Mouse (Mus musculus) kidney, postnatal 0 days (tissue): ENCODE measurements around the gene Fhl4. TPM values are rescaled to one million over a fixed set of nuclear protein-coding genes. Genes with fewer than 3 reads are reported as not detected.

Experiments
- ATAC-seq: fragments of 200-750 bp; cut with Nextera tagmentation; replicated peaks from 2 replicates; pipeline ENCODE4 v1.8.0; 2017; ENCODE audit warnings: low read depth, moderate number of reproducible peaks, moderate TSS enrichment, moderate library complexity; ENCODE audit not compliant: low FRiP score
- DNase-seq: peaks from one replicate; pipeline ENCODE4 v3.0.0-alpha.2; 2016; ENCODE audit warnings: low spot score
- H3K27ac ChIP-seq: fragments of 300-500 bp; sonication (generic); 2 replicates; pipeline ENCODE4 v1.5.1; 2014; ENCODE audit warnings: mild to moderate bottlenecking
- H3K27me3 ChIP-seq: fragments of 300-500 bp; sonication (generic); 2 replicates; pipeline ENCODE4 v1.6.1; 2014; ENCODE audit warnings: low read length, mixed read lengths; ENCODE audit not compliant: insufficient read depth
- H3K36me3 ChIP-seq: fragments of 300-500 bp; sonication (generic); 2 replicates; pipeline ENCODE4 v1.6.1; 2014; ENCODE audit warnings: low read length, mixed read lengths; ENCODE audit not compliant: insufficient read depth
- H3K4me1 ChIP-seq: fragments of 300-500 bp; sonication (generic); replicated peaks from 2 replicates; pipeline ENCODE4 v1.6.1; 2014; ENCODE audit warnings: antibody characterized with exemption, low read length, mixed read lengths; ENCODE audit not compliant: insufficient read depth
- H3K4me2 ChIP-seq: fragments of 300-500 bp; sonication (generic); 2 replicates; pipeline ENCODE4 v1.6.1; 2014; ENCODE audit warnings: mild to moderate bottlenecking, low read length, moderate library complexity, mixed read lengths
- H3K4me3 ChIP-seq: fragments of 300-500 bp; sonication (generic); replicated peaks from 2 replicates; pipeline ENCODE4 v1.5.1; 2014; ENCODE audit warnings: low read depth, low read length
- H3K9ac ChIP-seq: fragments of 300-500 bp; sonication (generic); 2 replicates; pipeline ENCODE4 v1.6.1; 2014; ENCODE audit warnings: low read depth, low read length
- H3K9me3 ChIP-seq: fragments of 300-500 bp; sonication (generic); replicated peaks from 2 replicates; pipeline ENCODE4 v1.6.1; 2016; ENCODE audit warnings: low read length, inconsistent platforms, mixed read lengths
- CTCF ChIP-seq: IDR thresholded peaks from 2 replicates; pipeline ENCODE4 v1.5.1; 2016; ENCODE audit warnings: antibody characterized with exemption, low read depth, mild to moderate bottlenecking, moderate library complexity
- WGBS: fragments of 180-500 bp; shearing (Covaris S2); extraction: QIAGEN DNeasy Blood & Tissue Kit; methylation state at CpG from one replicate; pipeline ENCODE4 v1.1.7; 2014; 5-methylcytosine and 5-hydroxymethylcytosine counted together
- polyA plus RNA-seq: library from polyadenylated mRNA; unstranded; fragments of >200 nt; fragmentation: Nextera tagmentation; extraction: Ambion mirVana; gene quantifications from 2 replicates; pipeline ENCODE4 v1.2.1, GENCODE M21; 2015

Fhl4 gene
- polyA plus RNA-seq, 1 experiment from 2014 or later = 0.89 TPM

- no peaks in the 10 kb centered on the region for H3K36me3 ChIP-seq
- no peaks in the 10 kb centered on the region for H3K27me3 ChIP-seq
- H3K27ac ChIP-seq = no peak overlapping the region
- TF ChIP-seq CTCF = no peak
- WGBS = 83% methylated on average over 2 of the region's 2 CpGs
- no peaks in the 10 kb centered on the region for H3K4me1 ChIP-seq
- H3K4me3 ChIP-seq = no peak overlapping the region
- no peak for ATAC-seq
- no peak overlapping the region for H3K4me2 ChIP-seq
- no peak for DNase-seq
- H3K9ac ChIP-seq = no peak overlapping the region
- H3K9me3 ChIP-seq = no peaks in the 10 kb centered on the region
Observed at GRCm38 (mm10) chr10:85054876-85055275, 47.4 kb downstream of the Fhl4 start.

GRCm38 (mm10) chr10:85052451-85052850 lies 49.8 kb downstream of the Fhl4 start:
- Histone ChIP-seq H3K27ac (no peak overlapping the region), H3K27me3 (no peaks in the 10 kb centered on the region), H3K9ac (no peak overlapping the region), H3K4me1 (no peaks in the 10 kb centered on the region), H3K4me3 (no peak overlapping the region), H3K9me3 (no peaks in the 10 kb centered on the region), H3K4me2 (no peak overlapping the region), H3K36me3 (no peaks in the 10 kb centered on the region)
- no peak for DNase-seq
- 16% methylated on average over 4 of the region's 4 CpGs for WGBS
- no peak for ATAC-seq
- no peak for TF ChIP-seq CTCF

- no peaks in the 10 kb centered on the region for H3K4me1 ChIP-seq
- TF ChIP-seq CTCF = no peak
- H3K9ac ChIP-seq = no peak overlapping the region
- no peaks in the 10 kb centered on the region for H3K36me3 ChIP-seq
- no peak overlapping the region for H3K4me3 ChIP-seq
- DNase-seq (no peak), ATAC-seq (no peak)
- WGBS = 57% methylated on average over 4 of the region's 4 CpGs
- H3K27ac ChIP-seq = no peak overlapping the region
- H3K27me3 ChIP-seq = no peaks in the 10 kb centered on the region
- H3K9me3 ChIP-seq = no peaks in the 10 kb centered on the region
- H3K4me2 ChIP-seq = no peak overlapping the region
Observed at GRCm38 (mm10) chr10:85050668-85051208, 51.6 kb downstream of the Fhl4 start.

GRCm38 (mm10) chr10:85048008-85048407 lies 54.3 kb downstream of the Fhl4 start:
- DNase-seq (no peak), ATAC-seq (no peak)
- Histone ChIP-seq H3K4me3 (no peak overlapping the region), H3K9ac (no peak overlapping the region), H3K27me3 (no peaks in the 10 kb centered on the region), H3K4me1 (no peaks in the 10 kb centered on the region), H3K4me2 (no peak overlapping the region), H3K36me3 (no peaks in the 10 kb centered on the region), H3K9me3 (no peaks in the 10 kb centered on the region), H3K27ac (no peak overlapping the region)
- no peak for TF ChIP-seq CTCF
- 92% methylated on average over 8 of the region's 8 CpGs for WGBS

GRCm38 (mm10) chr10:85046585-85046984 lies 55.7 kb downstream of the Fhl4 start:
- no peak for ATAC-seq
- H3K27me3 ChIP-seq = no peaks in the 10 kb centered on the region
- peak; percentile 61 for DNase-seq

More at GRCm38 (mm10) chr10:85046585-85046984, 55.7 kb downstream of the Fhl4 start:
- H3K9ac ChIP-seq = no peak overlapping the region
- no peaks in the 10 kb centered on the region for H3K36me3 ChIP-seq
- H3K9me3 ChIP-seq = no peaks in the 10 kb centered on the region
- H3K4me1 ChIP-seq = no peaks in the 10 kb centered on the region
- no peak overlapping the region for H3K4me2 ChIP-seq
- peak; percentile 79 for TF ChIP-seq CTCF
- no peak overlapping the region for H3K27ac ChIP-seq
- H3K4me3 ChIP-seq = no peak overlapping the region
- 25% methylated on average over 5 of the region's 5 CpGs for WGBS

Other genes with a start within 250 kb of the Fhl4 start
- 16.3 and 17.2 TPM in 2 replicates for gene Ric8b, start 184.9 kb downstream of the Fhl4 start, polyA plus RNA-seq
- gene Tmem263, start 132 bp upstream of the Fhl4 start, polyA plus RNA-seq = 49.7 and 56.7 TPM in 2 replicates
- gene Mterf2, start 25.5 kb upstream of the Fhl4 start, polyA plus RNA-seq = 14.3 and 15.2 TPM in 2 replicates
- gene Cry1, start 82.6 kb upstream of the Fhl4 start, polyA plus RNA-seq = 28.1 and 28.7 TPM in 2 replicates